Mouse (Mus musculus): ENCODE measurements around the gene Chd6.

DNA sequence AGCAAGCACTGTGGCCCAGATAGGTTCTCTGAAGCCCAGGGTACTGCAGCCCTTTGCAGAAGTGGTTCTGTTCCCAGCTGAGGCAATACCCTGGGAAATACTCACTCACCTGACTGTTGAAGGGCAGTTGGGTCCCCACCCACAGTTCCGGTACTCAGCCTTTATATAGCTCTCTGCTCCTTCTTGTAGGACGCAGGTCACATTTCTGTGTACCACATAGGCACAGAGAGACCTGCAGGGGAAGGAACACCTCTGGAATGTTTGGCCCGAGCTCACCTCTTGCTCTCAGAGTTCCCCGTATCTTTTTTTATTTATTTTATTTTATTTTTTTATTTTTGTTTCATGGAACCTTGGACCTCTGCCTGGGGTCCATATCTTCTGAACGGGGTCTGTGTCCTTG, 198.2 kb downstream of the Chd6 start:
- TF ChIP-seq POLR2A (IDR thresholded peaks at IDR 0.05; ENCODE audit: borderline replicate concordance, control insufficient read depth, low read depth, low read length) (no peak), CTCF (IDR thresholded peaks at IDR 0.05; ENCODE audit: control insufficient read depth, insufficient read depth, low read length) (no peak)

Data from bone marrow, adult 2 months (tissue).